In genomic region chr10:3440722-3441471, GRCm38 (mm10) we compare ENCODE assay signal across 19 mouse cellular contexts.
DNase-seq lines count a peak whose midpoint lies in the region; ATAC-seq lines count a peak whose summit lies in the region.
"Had no signal": no experiment of that assay in that cellular context is flagged by ENCODE, and none has a peak within 500 bp of the region (broad histone marks: within the 10 kb centered on the region; RNA-seq: fewer than 3 reads in every experiment).

No protein-coding gene starts in this region.

- no peak overlapping the region for H3K4me2 ChIP-seq in heart, embryonic 11.5 days
- H3K4me2 ChIP-seq: lung, embryonic 14.5 days; neural tube, embryonic 13.5 days; stomach, embryonic 15.5 days had no signal

- H3K9me3 ChIP-seq in heart, embryonic 11.5 days (replicated peaks; ENCODE audit: control insufficient read depth, low read length) = no peaks in the 10 kb centered on the region
- H3K9me3 ChIP-seq: neural tube, embryonic 13.5 days; stomach, embryonic 15.5 days had no signal

- no peak overlapping the region for H3K9ac ChIP-seq in heart, embryonic 11.5 days (ENCODE audit: low read depth, low read length)
- H3K9ac ChIP-seq: lung, embryonic 14.5 days; neural tube, embryonic 13.5 days; stomach, embryonic 15.5 days had no signal

- peak; percentile 97 for ATAC-seq in cerebellum, adult (ENCODE audit: insufficient number of reproducible peaks, low FRiP score, low TSS enrichment)
- no peak for ATAC-seq in heart, embryonic 11.5 days (replicated peaks; ENCODE audit: insufficient number of reproducible peaks, low FRiP score, low TSS enrichment)
- ATAC-seq: CD4-positive, CD25-positive, alpha-beta regulatory T cell, adult 4 months; intestine, embryonic 16.5 days; midbrain, embryonic 16.5 days had no signal

- H3K27me3 ChIP-seq in heart, embryonic 11.5 days (ENCODE audit: control insufficient read depth, insufficient read depth, low read length) = no peaks in the 10 kb centered on the region
- H3K27me3 ChIP-seq: neural tube, embryonic 13.5 days; stomach, embryonic 15.5 days had no signal

- no peaks in the 10 kb centered on the region for H3K36me3 ChIP-seq in heart, embryonic 11.5 days (ENCODE audit: control insufficient read depth, insufficient read depth, low read length)
- H3K36me3 ChIP-seq: neural tube, embryonic 13.5 days; stomach, embryonic 15.5 days had no signal

- peak; percentile 22 for DNase-seq in layer of hippocampus, adult 11-12 months (ENCODE audit: low spot score)
- DNase-seq in layer of hippocampus, postnatal 10 days (ENCODE audit: low spot score in 2 of 2) = no peak
- DNase-seq in brain, adult 2 months (ENCODE audit: low read depth, low spot score) = peak; percentile 90
- peak; percentile 83 to 86 for DNase-seq in cerebellum, postnatal 25 days
- DNase-seq in ovary, postnatal 10 days (ENCODE audit: low spot score) = no peak
- DNase-seq: embryo, embryonic 11 days; heart, adult 2 months; heart, postnatal 14 days; kidney, postnatal 14 days; liver; lung, embryonic 14.5 days; thymus, postnatal 14 days had no signal

- no peak overlapping the region for H3K4me3 ChIP-seq in heart, embryonic 11.5 days (ENCODE audit: low read depth, low read length)
- H3K4me3 ChIP-seq: heart, adult 2 months; neural tube, embryonic 13.5 days; stomach, embryonic 15.5 days had no signal

- no peaks in the 10 kb centered on the region for H3K4me1 ChIP-seq in heart, embryonic 11.5 days (ENCODE audit: control insufficient read depth, insufficient read depth, low read length)
- H3K4me1 ChIP-seq: neural tube, embryonic 13.5 days; stomach, embryonic 15.5 days had no signal

- H3K27ac ChIP-seq in heart, embryonic 11.5 days (ENCODE audit: low read depth, low read length) = no peak overlapping the region
- H3K27ac ChIP-seq: heart, adult 2 months; neural tube, embryonic 13.5 days; stomach, embryonic 15.5 days had no signal

- WGBS in heart, embryonic 11.5 days (ENCODE audit: insufficient replicate concordance) = 63% methylated on average over 2 of the region's 2 CpGs

Comparison
In these comparisons a context has a peak if more than half of its experiments do, and no peak if none do; other contexts are left out.
1. DNase-seq: peak in layer of hippocampus, adult 11-12 months (single experiment), brain, adult 2 months (single experiment) and cerebellum, postnatal 25 days (2 of 2); none in layer of hippocampus, postnatal 10 days (0 of 2) and ovary, postnatal 10 days (single experiment).